Mouse (Mus musculus) embryonic fibroblast, embryonic 13.5 days (primary cell): Measurements from ENCODE around the gene Clpp.
A peak's percentile ranks its signal among the peaks of the same experiment; 100 is the strongest.

Experiments used
- CTCF ChIP-seq: IDR thresholded peaks from 2 replicates; pipeline ENCODE4 v1.5.1; 2011; ENCODE audit warnings: mild to moderate bottlenecking, control low read depth, low read length, moderate library complexity, borderline replicate concordance; ENCODE audit not compliant: insufficient read depth
- POLR2A ChIP-seq: IDR thresholded peaks from 2 replicates; pipeline ENCODE4 v1.6.1; 2011; ENCODE audit warnings: low read depth, mild to moderate bottlenecking, control low read depth, low read length, moderate library complexity

GRCm38 (mm10) chr17:57030931-57031660 is 41.0 kb downstream of the Clpp start, which contains the start of gene Khsrp:
- TF ChIP-seq POLR2A: peak; percentile 59; the same call in 1 of the 2 replicates
- TF ChIP-seq CTCF: no peak
